Mouse (Mus musculus) hindbrain, embryonic 13.5 days (tissue): ENCODE data around the gene Slc44a5. TPM values are rescaled to one million over a fixed set of nuclear protein-coding genes. Genes with fewer than 3 reads are reported as not detected.

Experiments
- ATAC-seq: fragments of 200-750 bp; cut with Nextera tagmentation; 2 replicates; pipeline ENCODE4 v1.8.0; 2017; ENCODE audit warnings: moderate TSS enrichment; ENCODE audit not compliant: low FRiP score
- H3K27ac ChIP-seq: fragments of 300-500 bp; sonication (generic); 2 replicates; pipeline ENCODE4 v1.5.1; 2015; ENCODE audit warnings: inconsistent platforms, mild to moderate bottlenecking, moderate library complexity
- H3K27me3 ChIP-seq: fragments of 300-500 bp; sonication (generic); 2 replicates; pipeline ENCODE4 v1.6.1; 2015; ENCODE audit warnings: mild to moderate bottlenecking, inconsistent platforms
- H3K36me3 ChIP-seq: fragments of 300-500 bp; sonication (generic); 2 replicates; pipeline ENCODE4 v1.6.1; 2015; ENCODE audit warnings: mild to moderate bottlenecking, inconsistent platforms
- H3K4me1 ChIP-seq: fragments of 300-500 bp; sonication (generic); replicated peaks from 2 replicates; pipeline ENCODE4 v1.6.1; 2015; ENCODE audit warnings: inconsistent platforms
- H3K4me2 ChIP-seq: fragments of 300-500 bp; sonication (generic); 2 replicates; pipeline ENCODE4 v1.6.1; 2015; ENCODE audit warnings: inconsistent platforms, mild to moderate bottlenecking, moderate library complexity
- H3K4me3 ChIP-seq: fragments of 300-500 bp; sonication (generic); 2 replicates; pipeline ENCODE4 v1.5.1; 2015; ENCODE audit warnings: mild to moderate bottlenecking, inconsistent platforms
- H3K9ac ChIP-seq: fragments of 300-500 bp; sonication (generic); 2 replicates; pipeline ENCODE4 v1.6.1; 2015; ENCODE audit warnings: mild to moderate bottlenecking, inconsistent platforms
- H3K9me3 ChIP-seq: fragments of 300-500 bp; sonication (generic); 2 replicates; pipeline ENCODE4 v1.6.1; 2016; ENCODE audit warnings: inconsistent platforms
- WGBS: fragments of 180-500 bp; shearing (Covaris S2); methylation state at CpG from one replicate; pipeline ENCODE4 v1.1.7; 2015; 5-methylcytosine and 5-hydroxymethylcytosine counted together
- polyA plus RNA-seq: library from polyadenylated mRNA; unstranded; fragments of >200 nt; fragmentation: Nextera tagmentation; extraction: Ambion mirVana; gene quantifications from 2 replicates; pipeline ENCODE4 v1.2.1, GENCODE M21; 2015

Slc44a5 gene
- polyA plus RNA-seq, 1 experiment from 2014 or later, result 6.5 TPM

DNA sequence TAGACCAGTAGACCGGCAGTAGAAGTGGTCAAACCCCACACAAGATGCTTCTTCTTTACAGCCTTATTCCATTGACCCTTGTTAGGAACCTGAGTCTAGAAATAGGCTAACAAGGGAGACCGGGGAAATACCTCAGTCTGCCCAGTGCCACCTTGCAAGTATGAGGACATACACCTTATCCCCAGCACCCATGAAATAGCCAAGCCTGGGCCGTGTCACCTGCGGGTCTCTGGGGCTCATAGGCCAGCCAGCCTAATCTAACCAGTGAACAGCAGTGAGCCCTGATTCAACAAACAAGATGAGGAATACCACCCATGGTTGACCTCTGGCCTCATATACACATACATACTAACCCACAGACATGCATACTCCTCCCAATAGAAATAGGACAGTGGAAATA is 142.2 kb downstream of the Slc44a5 start:
- Histone ChIP-seq H3K27ac (peak overlapping the region; percentile 40; the same call in 1 of the 2 replicates), H3K9me3 (no peaks in the 10 kb centered on the region), H3K9ac (no peak overlapping the region), H3K4me1 (peaks cover 27% of the 10 kb centered on the region), H3K4me2 (no peak overlapping the region), H3K36me3 (no peaks in the 10 kb centered on the region), H3K27me3 (no peaks in the 10 kb centered on the region; the same call in 1 of the 2 replicates), H3K4me3 (no peak overlapping the region)
- peak; percentile 38 for ATAC-seq
- 96% methylated on average over 4 of the region's 4 CpGs for WGBS

DNA sequence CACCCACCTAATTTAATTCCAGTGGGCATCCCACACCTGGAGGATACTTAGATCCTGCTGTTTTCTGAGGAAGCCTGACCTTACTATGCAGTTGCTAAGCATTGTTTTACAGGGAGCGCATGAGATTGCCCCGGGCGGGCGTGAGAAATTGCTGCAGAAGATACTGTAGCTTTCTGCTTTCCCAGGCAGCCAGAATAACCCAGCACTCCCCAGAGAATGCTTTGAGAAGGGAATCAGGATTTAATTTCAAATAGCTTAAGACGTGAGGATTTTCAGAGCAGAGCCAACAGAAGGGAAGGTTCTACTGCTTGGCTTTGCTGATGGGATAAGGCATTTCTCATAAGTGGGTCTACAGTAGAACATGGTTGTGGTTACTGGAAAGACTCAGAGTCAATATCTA is 142.8 kb downstream of the Slc44a5 start:
- H3K9ac ChIP-seq, result no peak overlapping the region
- H3K4me1 ChIP-seq, result peaks cover 27% of the 10 kb centered on the region
- ATAC-seq, result no peak
- H3K4me3 ChIP-seq, result no peak overlapping the region
- H3K27ac ChIP-seq, result peak overlapping the region; percentile 40; the same call in 1 of the 2 replicates
- H3K27me3 ChIP-seq, result no peaks in the 10 kb centered on the region; the same call in 1 of the 2 replicates
- H3K9me3 ChIP-seq, result no peaks in the 10 kb centered on the region
- WGBS, result 80% methylated on average over 5 of the region's 5 CpGs
- H3K36me3 ChIP-seq, result no peaks in the 10 kb centered on the region
- H3K4me2 ChIP-seq, result no peak overlapping the region

DNA sequence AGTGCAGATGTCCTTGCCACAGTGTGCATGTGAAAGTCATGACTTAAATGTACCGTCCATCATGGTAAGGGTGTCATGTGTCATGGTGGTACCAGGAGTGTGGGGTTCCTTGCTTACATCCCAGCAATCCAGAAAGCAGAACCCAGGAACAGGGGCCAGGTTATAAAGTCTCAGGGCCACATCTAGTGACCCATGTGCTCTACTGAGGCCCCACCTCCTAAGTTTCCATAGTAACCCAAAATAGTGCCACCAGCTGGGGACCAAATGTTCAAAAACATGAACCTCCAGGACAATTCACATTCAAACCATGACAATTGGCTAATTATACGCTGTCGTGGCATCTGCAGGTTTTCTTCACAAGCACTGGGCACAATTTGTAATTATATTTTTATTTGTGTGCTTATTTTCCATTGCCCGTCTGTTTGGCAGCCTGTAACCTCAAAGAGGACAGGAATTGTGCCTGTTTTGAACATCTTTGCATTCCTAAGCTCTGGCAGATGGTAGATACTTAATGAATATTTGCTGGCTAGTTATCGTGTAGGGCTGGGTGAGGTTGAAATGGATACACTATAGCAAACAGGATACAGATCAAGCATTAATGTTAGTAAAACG is 145.9 kb downstream of the Slc44a5 start:
- H3K4me1 ChIP-seq, result peaks cover 27% of the 10 kb centered on the region
- H3K27ac ChIP-seq, result no peak overlapping the region
- H3K4me2 ChIP-seq, result no peak overlapping the region
- H3K36me3 ChIP-seq, result no peaks in the 10 kb centered on the region
- H3K9ac ChIP-seq, result no peak overlapping the region
- H3K9me3 ChIP-seq, result no peaks in the 10 kb centered on the region
- 35% methylated on average over 6 of the region's 6 CpGs for WGBS
- peaks cover 4% of the 10 kb centered on the region; the same call in 1 of the 2 replicates for H3K27me3 ChIP-seq
- ATAC-seq, result no peak
- H3K4me3 ChIP-seq, result no peak overlapping the region

DNA sequence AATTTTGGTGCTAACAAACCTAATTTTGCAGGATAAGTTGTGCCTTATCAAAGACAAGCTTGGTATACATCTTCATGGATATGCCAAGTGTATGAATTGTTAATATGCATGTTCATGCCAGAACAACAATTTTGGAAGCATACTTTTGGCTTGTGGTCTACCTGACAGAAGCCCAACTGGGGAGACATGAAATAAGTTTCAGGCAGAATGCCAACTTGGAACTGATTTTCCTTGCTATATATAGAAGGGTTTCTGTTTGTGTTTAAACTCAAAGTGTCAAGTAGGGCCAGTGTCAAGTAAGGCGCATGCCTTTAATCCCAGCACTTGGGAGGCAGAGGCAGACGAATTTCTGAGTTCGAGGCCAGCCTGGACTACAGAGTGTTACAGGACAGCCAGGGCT is 149.3 kb downstream of the Slc44a5 start:
- peaks cover 9% of the 10 kb centered on the region; the same call in 1 of the 2 replicates for H3K27me3 ChIP-seq
- WGBS, result 88% methylated on average over 3 of the region's 3 CpGs
- peaks cover 25% of the 10 kb centered on the region for H3K4me1 ChIP-seq
- no peak overlapping the region for H3K27ac ChIP-seq
- no peaks in the 10 kb centered on the region for H3K36me3 ChIP-seq
- no peak overlapping the region for H3K4me2 ChIP-seq
- ATAC-seq, result no peak
- no peak overlapping the region for H3K4me3 ChIP-seq
- H3K9me3 ChIP-seq, result no peaks in the 10 kb centered on the region
- H3K9ac ChIP-seq, result no peak overlapping the region

DNA sequence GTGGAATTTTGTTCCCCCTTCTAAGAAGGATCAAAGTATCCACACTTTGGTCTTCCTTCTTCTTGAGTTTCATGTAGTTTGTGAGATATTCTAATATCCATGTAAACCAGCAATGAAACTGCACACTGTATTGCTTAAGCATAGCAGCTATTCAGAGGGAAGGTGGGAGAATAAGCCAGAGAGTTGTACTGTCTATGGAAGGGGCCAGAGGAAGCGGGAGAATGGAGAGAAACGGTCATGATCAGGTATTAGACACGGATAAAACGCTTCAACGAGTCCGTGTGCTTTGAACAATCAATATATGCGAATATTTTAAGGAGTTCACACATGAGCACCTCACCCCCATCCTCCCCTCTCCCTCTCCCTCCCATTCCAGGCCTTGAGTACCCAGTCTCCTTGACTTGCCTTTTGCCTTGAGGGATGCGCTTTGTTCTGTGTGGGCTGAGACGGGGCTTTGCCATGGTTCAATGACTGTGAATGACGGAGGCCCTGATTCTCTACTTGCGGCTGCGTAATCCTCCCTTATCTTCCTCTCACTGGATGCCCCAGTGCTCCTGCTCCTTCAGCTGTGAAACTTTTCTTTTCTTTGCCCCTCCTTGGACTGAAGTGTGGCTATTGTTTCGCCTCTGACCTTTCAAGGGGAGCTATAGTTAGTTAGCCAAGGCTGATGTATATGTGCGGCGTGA is 151.8 kb downstream of the Slc44a5 start:
- Histone ChIP-seq H3K4me3 (no peak overlapping the region), H3K4me2 (no peak overlapping the region), H3K27ac (no peak overlapping the region), H3K27me3 (peaks cover 9% of the 10 kb centered on the region; the same call in 1 of the 2 replicates), H3K9ac (no peak overlapping the region), H3K9me3 (no peaks in the 10 kb centered on the region), H3K4me1 (peaks cover 13% of the 10 kb centered on the region), H3K36me3 (no peaks in the 10 kb centered on the region)
- WGBS, result 21% methylated on average over 15 of the region's 15 CpGs
- ATAC-seq, result peak; percentile 75

DNA sequence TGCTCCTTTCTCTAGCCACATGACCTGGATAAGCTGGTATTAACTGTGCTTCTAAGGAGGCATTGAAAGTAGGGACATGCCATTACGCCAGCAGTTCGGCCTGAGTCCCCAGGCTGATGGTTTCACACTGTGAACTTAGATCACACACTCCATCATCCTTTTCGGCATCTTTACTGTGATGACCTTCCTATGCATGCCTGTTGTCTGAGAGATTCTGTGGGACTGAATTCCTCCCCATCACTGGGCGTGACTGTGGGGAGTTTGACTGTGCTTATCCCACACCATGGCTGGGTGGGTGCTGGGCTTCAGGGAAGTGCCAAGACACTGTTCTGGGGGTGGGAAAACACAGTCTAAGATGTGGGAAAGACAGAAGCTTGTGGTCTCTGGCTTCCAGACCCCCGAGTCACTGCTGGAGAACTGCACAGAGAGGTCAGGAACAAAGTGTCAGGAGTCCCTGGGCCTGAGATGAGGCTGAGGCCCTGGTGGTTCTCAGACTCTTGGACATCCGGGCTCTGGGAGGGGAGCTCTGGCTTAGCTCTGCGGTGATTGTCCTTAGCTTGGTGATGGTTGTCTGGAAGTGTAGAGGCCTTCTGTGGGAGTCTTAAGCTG is 152.6 kb downstream of the Slc44a5 start:
- H3K4me2 ChIP-seq, result no peak overlapping the region
- no peaks in the 10 kb centered on the region for H3K36me3 ChIP-seq
- H3K4me3 ChIP-seq, result no peak overlapping the region
- H3K27ac ChIP-seq, result no peak overlapping the region
- no peak for ATAC-seq
- peaks cover 9% of the 10 kb centered on the region; the same call in 1 of the 2 replicates for H3K27me3 ChIP-seq
- peaks cover 13% of the 10 kb centered on the region for H3K4me1 ChIP-seq
- H3K9me3 ChIP-seq, result no peaks in the 10 kb centered on the region
- no peak overlapping the region for H3K9ac ChIP-seq
- WGBS, result 32% methylated on average over 7 of the region's 7 CpGs

DNA sequence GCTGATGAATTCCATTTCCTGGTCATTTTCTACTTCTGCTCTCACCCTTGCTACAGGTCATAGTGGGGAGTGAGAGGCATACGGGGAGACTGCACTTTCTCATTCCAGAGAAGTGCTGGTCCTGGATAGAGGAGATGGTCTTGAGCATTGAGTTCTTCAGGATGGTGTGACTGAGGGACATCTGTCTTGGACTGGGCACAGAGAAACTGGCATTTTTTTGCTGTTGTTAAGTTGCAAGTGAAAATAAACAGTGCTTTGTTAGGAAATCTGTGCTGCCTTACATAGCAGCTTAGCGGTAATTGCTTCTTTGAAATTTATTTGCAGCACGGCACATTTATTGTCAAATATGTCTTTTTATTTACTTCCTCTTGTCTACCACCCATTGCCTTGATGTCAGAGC is 154.0 kb downstream of the Slc44a5 start:
- Histone ChIP-seq H3K4me3 (no peak overlapping the region), H3K36me3 (no peaks in the 10 kb centered on the region), H3K4me2 (no peak overlapping the region), H3K4me1 (peaks cover 13% of the 10 kb centered on the region), H3K27me3 (peaks cover 9% of the 10 kb centered on the region; the same call in 1 of the 2 replicates), H3K9ac (no peak overlapping the region), H3K9me3 (no peaks in the 10 kb centered on the region), H3K27ac (no peak overlapping the region)
- WGBS, result 86% methylated on average over 3 of the region's 3 CpGs
- ATAC-seq, result no peak

DNA sequence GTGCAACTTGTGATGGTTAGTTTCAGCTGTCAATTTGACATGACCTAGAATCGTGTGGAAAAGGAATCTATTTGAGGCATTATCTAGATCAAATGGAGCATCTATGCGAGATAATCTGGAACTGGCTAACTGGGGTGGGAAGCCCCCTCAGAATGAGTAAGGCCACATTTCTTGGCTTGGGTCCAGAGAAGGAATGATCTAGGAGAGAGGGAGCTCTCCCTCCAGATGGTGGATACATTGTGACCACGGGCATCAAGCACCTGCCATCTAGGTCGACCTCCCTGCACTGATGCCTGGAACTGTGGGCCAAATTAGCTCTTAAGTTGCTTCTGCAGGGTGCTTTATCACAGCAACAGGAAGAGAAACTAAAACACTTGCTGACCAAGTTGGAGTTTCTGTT is 155.8 kb downstream of the Slc44a5 start:
- WGBS, result 68% methylated on average over 4 of the region's 4 CpGs
- peaks cover 13% of the 10 kb centered on the region for H3K4me1 ChIP-seq
- no peak for ATAC-seq
- H3K9me3 ChIP-seq, result no peaks in the 10 kb centered on the region
- no peak overlapping the region for H3K9ac ChIP-seq
- no peak overlapping the region for H3K27ac ChIP-seq
- H3K4me3 ChIP-seq, result no peak overlapping the region
- no peak overlapping the region for H3K4me2 ChIP-seq
- H3K36me3 ChIP-seq, result no peaks in the 10 kb centered on the region
- peaks cover 5% of the 10 kb centered on the region; the same call in 1 of the 2 replicates for H3K27me3 ChIP-seq

DNA sequence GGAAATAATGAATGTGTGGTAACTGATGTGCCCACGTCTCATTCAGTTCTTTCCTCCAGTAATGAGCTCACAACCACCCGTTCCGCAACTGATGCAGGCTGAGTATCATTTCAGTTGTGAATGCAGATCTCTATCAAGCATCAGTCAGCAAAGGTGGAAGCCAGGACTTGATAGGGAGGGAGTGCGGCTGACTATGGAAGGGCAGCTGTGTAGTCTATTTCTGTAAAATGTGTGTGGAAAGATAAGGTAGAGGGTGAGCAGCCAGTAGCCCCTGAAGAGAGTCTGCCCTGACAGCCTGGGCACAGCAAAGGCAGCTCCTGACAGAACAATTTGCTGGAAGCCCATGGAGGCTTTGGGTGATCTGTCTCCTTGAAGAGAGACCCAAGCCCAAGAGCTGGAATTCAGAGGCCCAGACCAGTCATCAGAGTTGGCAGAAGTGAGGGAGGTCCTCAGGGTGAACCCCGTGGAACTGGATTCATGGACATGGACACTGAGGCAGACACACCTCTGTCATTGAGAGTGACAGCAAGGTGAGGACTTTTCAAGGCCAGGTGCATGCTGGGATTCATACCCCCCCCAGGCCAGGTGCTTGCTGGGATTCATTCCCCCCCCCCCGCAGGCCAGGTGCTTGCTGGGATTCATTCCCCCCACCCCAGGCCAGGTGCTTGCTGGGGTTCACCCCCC is 157.3 kb downstream of the Slc44a5 start:
- no peak overlapping the region for H3K4me3 ChIP-seq
- H3K9ac ChIP-seq, result no peak overlapping the region
- no peak overlapping the region for H3K4me2 ChIP-seq
- H3K36me3 ChIP-seq, result no peaks in the 10 kb centered on the region
- WGBS, result 91% methylated on average over 6 of the region's 6 CpGs
- H3K27ac ChIP-seq, result no peak overlapping the region
- H3K27me3 ChIP-seq, result peaks cover 5% of the 10 kb centered on the region; the same call in 1 of the 2 replicates
- H3K4me1 ChIP-seq, result peaks cover 6% of the 10 kb centered on the region
- H3K9me3 ChIP-seq, result no peaks in the 10 kb centered on the region
- no peak for ATAC-seq

DNA sequence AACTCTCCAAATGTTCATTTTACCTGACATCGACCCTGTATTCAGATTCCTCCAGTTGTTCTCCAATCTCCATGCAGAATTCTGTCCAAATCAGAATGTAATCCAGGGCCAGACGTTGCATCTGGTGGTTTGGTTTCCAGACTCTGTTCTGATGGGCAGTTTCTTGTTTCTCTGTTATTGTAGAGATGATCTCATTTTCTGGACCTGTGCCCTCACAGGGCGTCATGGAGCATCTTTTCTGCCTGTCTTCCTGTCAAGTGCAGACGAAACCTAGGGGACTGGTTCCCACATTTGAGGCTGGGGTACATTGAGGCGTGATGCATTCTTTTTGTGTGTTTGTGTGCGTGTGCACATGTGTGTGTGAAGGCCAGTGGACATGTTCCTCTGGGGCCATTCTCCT is 160.8 kb downstream of the Slc44a5 start:
- no peak overlapping the region for H3K4me2 ChIP-seq
- no peaks in the 10 kb centered on the region for H3K9me3 ChIP-seq
- no peaks in the 10 kb centered on the region for H3K27me3 ChIP-seq
- ATAC-seq, result no peak
- H3K36me3 ChIP-seq, result no peaks in the 10 kb centered on the region
- H3K4me1 ChIP-seq, result no peaks in the 10 kb centered on the region
- no peak overlapping the region for H3K4me3 ChIP-seq
- WGBS, result 91% methylated on average over 6 of the region's 6 CpGs
- H3K9ac ChIP-seq, result no peak overlapping the region
- no peak overlapping the region for H3K27ac ChIP-seq

DNA sequence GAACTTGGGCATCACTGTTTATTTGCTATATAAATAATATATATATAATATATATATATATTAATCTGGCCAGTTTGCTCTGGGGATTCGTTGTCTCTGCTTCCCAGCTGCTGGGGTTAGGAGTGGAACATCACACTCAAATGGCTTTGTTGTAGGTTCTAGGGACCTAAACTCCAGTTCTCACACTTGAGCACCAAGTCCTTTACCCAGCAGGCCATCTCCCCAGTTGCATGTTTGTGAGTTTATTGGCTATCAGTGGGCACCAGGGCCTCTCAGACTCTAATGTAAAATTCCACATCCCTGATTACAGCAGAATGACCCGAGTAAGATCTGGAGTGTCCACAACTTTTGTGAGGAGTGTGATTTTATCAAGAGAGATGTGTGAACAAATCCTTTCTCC is 161.5 kb downstream of the Slc44a5 start:
- H3K4me1 ChIP-seq, result no peaks in the 10 kb centered on the region
- 93% methylated on average over 2 of the region's 2 CpGs for WGBS

DNA sequence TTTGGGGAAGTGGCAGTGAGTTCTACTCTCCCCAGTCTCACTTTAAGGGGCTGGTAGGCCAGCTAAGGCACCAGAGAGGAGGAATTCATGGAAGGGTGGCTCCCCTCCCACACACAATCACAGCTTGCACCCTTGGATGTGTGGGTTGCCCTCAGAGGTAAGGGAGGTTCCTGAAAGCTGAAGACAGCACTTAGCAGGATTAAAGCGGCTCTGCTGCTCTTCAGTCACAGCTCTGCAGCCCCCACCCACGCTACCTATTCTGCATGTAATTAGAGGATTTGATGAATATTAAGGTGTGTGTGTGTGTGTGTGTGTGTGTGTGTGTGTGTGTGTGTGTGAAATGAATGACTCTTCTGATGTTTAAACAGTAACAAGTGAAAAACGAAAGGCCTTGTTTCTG is 163.3 kb downstream of the Slc44a5 start:
- Histone ChIP-seq H3K36me3 (no peaks in the 10 kb centered on the region), H3K9ac (no peak overlapping the region), H3K27ac (no peak overlapping the region), H3K4me1 (no peaks in the 10 kb centered on the region), H3K4me2 (no peak overlapping the region), H3K4me3 (no peak overlapping the region), H3K9me3 (no peaks in the 10 kb centered on the region), H3K27me3 (no peaks in the 10 kb centered on the region)
- ATAC-seq, result no peak
- WGBS, result 85% methylated on average over 3 of the region's 3 CpGs

More for the DNA sequence above, 161.5 kb downstream of the Slc44a5 start:
- no peak overlapping the region for H3K27ac ChIP-seq
- H3K9ac ChIP-seq, result no peak overlapping the region
- H3K4me3 ChIP-seq, result no peak overlapping the region
- H3K9me3 ChIP-seq, result no peaks in the 10 kb centered on the region
- no peaks in the 10 kb centered on the region for H3K27me3 ChIP-seq
- no peak overlapping the region for H3K4me2 ChIP-seq
- ATAC-seq, result no peak
- no peaks in the 10 kb centered on the region for H3K36me3 ChIP-seq
